8 mouse cellular contexts compared by ENCODE assay signal in the genomic region with DNA sequence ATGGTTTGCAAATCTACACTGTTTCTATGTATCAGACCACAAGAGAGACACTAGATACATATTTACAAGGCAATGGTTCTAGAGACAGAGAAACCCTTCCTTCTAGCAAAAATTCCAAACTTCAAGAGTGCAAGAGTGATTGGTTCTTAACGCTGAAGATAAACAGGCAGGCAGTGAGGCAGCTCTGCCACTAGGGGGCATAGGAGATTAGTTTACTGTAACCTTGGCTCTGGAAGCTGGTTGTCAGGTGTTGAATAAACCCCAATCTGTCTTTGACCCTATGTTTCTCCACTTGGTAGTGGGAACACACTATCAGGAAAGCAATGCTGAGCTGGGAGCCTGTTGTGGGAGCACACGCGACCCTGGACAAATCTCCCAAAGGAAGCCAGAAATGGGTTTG. TPM values are rescaled to one million over a fixed set of nuclear protein-coding genes. Genes with fewer than 3 reads are reported as not detected.
DNase-seq lines count a peak whose midpoint lies in the region; ATAC-seq lines count a peak whose summit lies in the region.

No protein-coding gene starts in this region.

- no peaks in the 10 kb centered on the region for H3K36me3 ChIP-seq in midbrain, embryonic 11.5 days (ENCODE audit: control insufficient read depth, insufficient read depth, low read length)
- no peaks in the 10 kb centered on the region for H3K36me3 ChIP-seq in midbrain, embryonic 13.5 days
- no peaks in the 10 kb centered on the region for H3K36me3 ChIP-seq in limb, embryonic 11.5 days (ENCODE audit: control insufficient read depth, insufficient read depth, low read length)

- H3K9me3 ChIP-seq in midbrain, embryonic 11.5 days (ENCODE audit: control insufficient read depth, low read length), result no peaks in the 10 kb centered on the region
- H3K9me3 ChIP-seq in midbrain, embryonic 13.5 days, result no peaks in the 10 kb centered on the region
- no peaks in the 10 kb centered on the region for H3K9me3 ChIP-seq in limb, embryonic 11.5 days (ENCODE audit: control insufficient read depth, low read length)

- H3K9ac ChIP-seq in midbrain, embryonic 11.5 days (ENCODE audit: low read length), result no peak overlapping the region
- no peak overlapping the region for H3K9ac ChIP-seq in midbrain, embryonic 13.5 days (replicated peaks)
- H3K9ac ChIP-seq in limb, embryonic 11.5 days (ENCODE audit: low read length), result no peak overlapping the region

- no peak for ATAC-seq in midbrain, embryonic 11.5 days (ENCODE audit: low FRiP score)
- no peak for ATAC-seq in midbrain, embryonic 13.5 days
- no peak for ATAC-seq in limb, embryonic 11.5 days (ENCODE audit: insufficient number of reproducible peaks, low FRiP score, low TSS enrichment, low read depth)

- peak; percentile 96 for DNase-seq in midbrain, embryonic 11.5 days (ENCODE audit: low spot score, missing footprints)
- DNase-seq in T-cell, adult 2 months (ENCODE audit: low spot score), result peak; percentile 72
- DNase-seq in cerebellum, postnatal 36 days, result peak; percentile 75 to 80
- DNase-seq in heart, postnatal 4 days, result peak; percentile 80
- peak; percentile 79 for DNase-seq in limb, embryonic 11.5 days (ENCODE audit: low spot score)
- peak; percentile 59 for DNase-seq in retina, postnatal 7 days (ENCODE audit: low read depth, low spot score)
- no peak for DNase-seq in urinary bladder, postnatal 10 days (ENCODE audit: low spot score)

- no peak overlapping the region for H3K27ac ChIP-seq in midbrain, embryonic 11.5 days (ENCODE audit: low read depth, low read length)
- no peak overlapping the region for H3K27ac ChIP-seq in midbrain, embryonic 13.5 days
- no peak overlapping the region for H3K27ac ChIP-seq in limb, embryonic 11.5 days (replicated peaks; ENCODE audit: low read depth, low read length)

- H3K4me1 ChIP-seq in midbrain, embryonic 11.5 days (ENCODE audit: control insufficient read depth, insufficient read depth, low read length), result peaks cover 4% of the 10 kb centered on the region
- peaks cover 7% of the 10 kb centered on the region for H3K4me1 ChIP-seq in midbrain, embryonic 13.5 days (replicated peaks)
- H3K4me1 ChIP-seq in limb, embryonic 11.5 days (ENCODE audit: control insufficient read depth, insufficient read depth, low read length), result 0 out of 2 replicates have a peak, but pooled peaks cover 4% of the 10 kb centered on the region

- no peak overlapping the region for H3K4me2 ChIP-seq in midbrain, embryonic 11.5 days
- no peak overlapping the region for H3K4me2 ChIP-seq in midbrain, embryonic 13.5 days (replicated peaks)
- H3K4me2 ChIP-seq in limb, embryonic 11.5 days (ENCODE audit: low read depth, severe bottlenecking), result no peak overlapping the region

- H3K4me3 ChIP-seq in midbrain, embryonic 11.5 days (ENCODE audit: low read depth, low read length), result no peak overlapping the region
- no peak overlapping the region for H3K4me3 ChIP-seq in midbrain, embryonic 13.5 days (replicated peaks)
- no peak overlapping the region for H3K4me3 ChIP-seq in limb, embryonic 11.5 days (ENCODE audit: low read depth, low read length)

- 4% methylated on average over 3 of the region's 3 CpGs for WGBS in midbrain, embryonic 11.5 days
- WGBS in midbrain, embryonic 13.5 days, result 3% methylated on average over 3 of the region's 3 CpGs
- WGBS in limb, embryonic 11.5 days, result 7% methylated on average over 3 of the region's 3 CpGs

- no peaks in the 10 kb centered on the region for H3K27me3 ChIP-seq in midbrain, embryonic 11.5 days (ENCODE audit: control insufficient read depth, insufficient read depth, low read length)
- peaks cover 2% of the 10 kb centered on the region; the same call in 1 of the 2 replicates for H3K27me3 ChIP-seq in midbrain, embryonic 13.5 days
- H3K27me3 ChIP-seq in limb, embryonic 11.5 days (ENCODE audit: control insufficient read depth, insufficient read depth, low read length), result no peaks in the 10 kb centered on the region

RNA-seq across cellular contexts. Expression of a gene that starts 3.9 kb away (rescaled TPM):
- polyA plus RNA-seq in midbrain, embryonic 11.5 days (2014; fragmentation: Nextera tagmentation; extraction: Ambion mirVana), result 437 and 465 TPM in 2 replicates
- polyA plus RNA-seq in midbrain, embryonic 13.5 days (2015; fragmentation: Nextera tagmentation; extraction: Ambion mirVana), result 843 and 851 TPM in 2 replicates
- total RNA-seq in heart, postnatal 4 days (2021), result 100 to 1,000 TPM; 291 to 298 TPM
- polyA plus RNA-seq in limb, embryonic 11.5 days (2014; fragmentation: Nextera tagmentation; extraction: Ambion mirVana), result 391 and 434 TPM in 2 replicates

RNA-seq across cellular contexts. Expression of a gene that starts 9.9 kb away (rescaled TPM):
- 26.8 and 27.3 TPM in 2 replicates for polyA plus RNA-seq in midbrain, embryonic 11.5 days (2014; fragmentation: Nextera tagmentation; extraction: Ambion mirVana)
- 32.9 and 35.6 TPM in 2 replicates for polyA plus RNA-seq in midbrain, embryonic 13.5 days (2015; fragmentation: Nextera tagmentation; extraction: Ambion mirVana)
- total RNA-seq in heart, postnatal 4 days (2021), result 10 to 100 TPM; 19.5 to 19.6 TPM
- polyA plus RNA-seq in limb, embryonic 11.5 days (2014; fragmentation: Nextera tagmentation; extraction: Ambion mirVana), result 32.6 and 37.8 TPM in 2 replicates

RNA-seq across cellular contexts. Expression of a gene that starts 22.7 kb away (rescaled TPM):
- polyA plus RNA-seq in midbrain, embryonic 11.5 days (2014; fragmentation: Nextera tagmentation; extraction: Ambion mirVana), result 41.2 and 47.7 TPM in 2 replicates
- 63.1 and 67.9 TPM in 2 replicates for polyA plus RNA-seq in midbrain, embryonic 13.5 days (2015; fragmentation: Nextera tagmentation; extraction: Ambion mirVana)
- 10 to 100 TPM; 62.1 to 62.6 TPM for total RNA-seq in heart, postnatal 4 days (2021)
- 35.5 and 36.5 TPM in 2 replicates for polyA plus RNA-seq in limb, embryonic 11.5 days (2014; fragmentation: Nextera tagmentation; extraction: Ambion mirVana)

RNA-seq across cellular contexts. Expression of a gene that starts 31.9 kb away (rescaled TPM):
- 6.5 and 7.3 TPM in 2 replicates for polyA plus RNA-seq in midbrain, embryonic 11.5 days (2014; fragmentation: Nextera tagmentation; extraction: Ambion mirVana)
- 19.2 and 20.4 TPM in 2 replicates for polyA plus RNA-seq in midbrain, embryonic 13.5 days (2015; fragmentation: Nextera tagmentation; extraction: Ambion mirVana)
- total RNA-seq in heart, postnatal 4 days (2021), result 10 to 100 TPM in 1 of 2 experiments, 1 to 10 TPM in 1; 9.6 to 10.9 TPM
- 5.0 and 5.2 TPM in 2 replicates for polyA plus RNA-seq in limb, embryonic 11.5 days (2014; fragmentation: Nextera tagmentation; extraction: Ambion mirVana)

RNA-seq across cellular contexts. Expression of a gene that starts 35.9 kb away (rescaled TPM):
- polyA plus RNA-seq in midbrain, embryonic 11.5 days (2014; fragmentation: Nextera tagmentation; extraction: Ambion mirVana), result 2.3 and 3.0 TPM in 2 replicates
- polyA plus RNA-seq in midbrain, embryonic 13.5 days (2015; fragmentation: Nextera tagmentation; extraction: Ambion mirVana), result 3.3 and 4.6 TPM in 2 replicates
- total RNA-seq in heart, postnatal 4 days (2021), result 1 to 10 TPM; 2.3 to 2.4 TPM
- polyA plus RNA-seq in limb, embryonic 11.5 days (2014; fragmentation: Nextera tagmentation; extraction: Ambion mirVana), result 9.2 and 9.5 TPM in 2 replicates
